Mouse (Mus musculus): ENCODE data around the gene Olfr316. TPM values are rescaled to one million over a fixed set of nuclear protein-coding genes. Genes with fewer than 3 reads are reported as not detected.

Gene Olfr316
- total RNA-seq, 2 experiments from 2014 or later = not detected

GRCm38 (mm10) chr11:58801558-58802228, 49.2 kb downstream of the Olfr316 start, which contains the start of gene Fam183b:
Gene Fam183b, minus strand, starts transcription at chr11:58801960.
- intact Hi-C loops (cut with DNase I) = no loop called here
- DNase-seq (ENCODE audit: low spot score) = no peak

GRCm38 (mm10) chr11:58803871-58804270, 51.3 kb downstream of the Olfr316 start:
- intact Hi-C loops (cut with DNase I) = no loop called here
- no peak for DNase-seq (ENCODE audit: low spot score)

GRCm38 (mm10) chr11:58804393-58804792, 51.9 kb downstream of the Olfr316 start:
- DNase-seq (ENCODE audit: low spot score) = no peak
- intact Hi-C loops (cut with DNase I) = no loop called here

Other genes starting within 250 kb of the Olfr316 start
- gene Olfr330, start 217.9 kb upstream of the Olfr316 start, total RNA-seq (2021) = not detected
- gene Olfr329-ps, start 206.3 kb upstream of the Olfr316 start, total RNA-seq (2021) = not detected
- not detected for gene Olfr328, start 197.1 kb upstream of the Olfr316 start, total RNA-seq (2021)
- not detected for gene Olfr224, start 182.2 kb upstream of the Olfr316 start, total RNA-seq (2021)
- gene Olfr325, start 175.0 kb upstream of the Olfr316 start, total RNA-seq (2021) = not detected
- gene Olfr324, start 157.6 kb upstream of the Olfr316 start, total RNA-seq (2021) = not detected
- 10 to 100 TPM in 1 of 2 experiments, 1 to 10 TPM in 1; 8.1 to 18.7 TPM for gene 2210407C18Rik, start 136.7 kb upstream of the Olfr316 start, total RNA-seq (2021)
- not detected for gene Olfr323, start 122.2 kb upstream of the Olfr316 start, total RNA-seq (2021)
- under 1 TPM in 1 of 2 experiments, not detected in 1; 0.10 TPM for gene Trim58, start 112.3 kb upstream of the Olfr316 start, total RNA-seq (2021)
- gene Olfr322, start 94.0 kb upstream of the Olfr316 start, total RNA-seq (2021) = not detected
- gene Olfr320, start 71.6 kb upstream of the Olfr316 start, total RNA-seq (2021) = not detected
- gene Olfr319, start 53.6 kb upstream of the Olfr316 start, total RNA-seq (2021) = not detected
- gene Olfr318, start 28.7 kb upstream of the Olfr316 start, total RNA-seq (2021) = not detected
- not detected for gene Olfr317, start 13.5 kb upstream of the Olfr316 start, total RNA-seq (2021)
- not detected for gene Olfr315, start 20.5 kb downstream of the Olfr316 start, total RNA-seq (2021)
- not detected for gene Olfr314, start 30.2 kb downstream of the Olfr316 start, total RNA-seq (2021)
- not detected for gene Fam183b, start 49.2 kb downstream of the Olfr316 start, total RNA-seq (2021)
- not detected for gene Olfr313, start 62.3 kb downstream of the Olfr316 start, total RNA-seq (2021)
- not detected for gene Olfr312, start 76.5 kb downstream of the Olfr316 start, total RNA-seq (2021)
- not detected for gene Olfr311, start 86.5 kb downstream of the Olfr316 start, total RNA-seq (2021)
- gene Gm12258, start 94.4 kb downstream of the Olfr316 start, total RNA-seq (2021) = 1 to 10 TPM; 2.1 to 2.3 TPM
- 1 to 10 TPM; 1.4 to 2.3 TPM for gene 2810021J22Rik, start 114.5 kb downstream of the Olfr316 start, total RNA-seq (2021)
- 1 to 10 TPM; 3.4 to 4.1 TPM for gene Zfp39, start 151.5 kb downstream of the Olfr316 start, total RNA-seq (2021)
- not detected for gene Btnl10, start 165.2 kb downstream of the Olfr316 start, total RNA-seq (2021)
- gene Rnf187, start 186.2 kb downstream of the Olfr316 start, total RNA-seq (2021) = 100 to 1,000 TPM; 163 to 167 TPM
- 1 to 10 TPM; 1.8 to 2.3 TPM for gene Hist3h2ba, start 196.2 kb downstream of the Olfr316 start, total RNA-seq (2021)
- gene Hist3h2a, start 202.0 kb downstream of the Olfr316 start, total RNA-seq (2021) = 10 to 100 TPM; 17.1 to 21.3 TPM
- gene Trim17, start 202.0 kb downstream of the Olfr316 start, total RNA-seq (2021) = under 1 TPM; 0.10 to 0.17 TPM
- gene Trim11, start 225.4 kb downstream of the Olfr316 start, total RNA-seq (2021) = 10 to 100 TPM; 14.8 to 15.5 TPM

Measured in heart, postnatal 25 days (tissue).